Mouse (Mus musculus): ENCODE measurements around the gene Nabp1. TPM values are rescaled to one million over a fixed set of nuclear protein-coding genes. Genes with fewer than 3 reads are reported as not detected.

Nabp1 gene
- total RNA-seq (2021): 10 to 100 TPM; 18.9 to 20.1 TPM
- long read RNA-seq, experiment 1, partial matches to known transcripts: 1 of 8 reads
- long read RNA-seq, experiment 1, other reads (novel, unspliced or antisense): 1 of 8 reads
- long read RNA-seq, experiment 2, full-length matches to known transcripts: 5 of 6 reads
- long read RNA-seq, experiment 2, partial matches to known transcripts: 0 of 6 reads
- long read RNA-seq, experiment 2, other reads (novel, unspliced or antisense): 1 of 6 reads

DNA sequence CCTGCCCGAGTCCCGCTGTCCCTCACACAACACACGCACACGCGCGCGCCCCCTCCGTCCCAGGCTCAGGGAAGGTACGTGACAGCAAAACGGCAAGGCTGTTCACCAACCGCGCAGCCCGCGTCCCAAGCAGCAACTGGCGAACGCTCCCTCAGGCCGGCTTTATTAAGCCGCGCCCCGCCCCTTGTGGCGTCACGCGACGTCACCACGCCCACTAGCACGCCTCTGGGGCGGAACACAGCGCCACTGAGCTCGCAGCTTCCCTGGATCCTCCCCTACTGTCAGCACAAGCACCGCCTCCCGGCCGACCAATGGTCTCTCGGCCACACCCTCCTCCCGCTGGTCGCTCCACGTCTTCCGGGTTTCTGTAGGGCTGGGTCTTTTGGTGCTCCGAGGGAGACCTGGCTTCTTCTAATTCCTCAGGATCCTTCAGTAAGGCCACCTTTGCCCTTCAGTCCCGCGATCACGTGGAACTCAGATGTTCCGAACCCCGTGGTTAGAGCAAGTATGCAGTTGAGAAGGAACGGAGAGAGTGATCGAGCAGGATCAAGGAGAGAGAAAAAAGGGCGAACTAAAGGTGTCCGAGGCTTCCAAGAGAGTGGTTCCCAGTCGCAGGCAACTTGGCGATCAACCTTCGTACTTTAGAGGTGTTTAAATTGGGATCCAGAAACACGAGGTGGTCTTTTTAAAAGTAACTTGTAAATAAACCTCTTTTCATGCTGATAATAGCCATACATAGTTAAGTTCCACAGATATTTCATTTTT, at the start of gene Nabp1:
Nabp1 (minus strand) TSS at position 164 of the 765 bp plus-strand sequence.
- H3K27ac ChIP-seq: peak within 1 kb of the TSS; percentile 94
- TF ChIP-seq CTCF (conservative IDR thresholded peaks at IDR 0.05): peak; percentile 64
- peak within 1 kb of the TSS; percentile 96 for H3K4me3 ChIP-seq
- DNase-seq (ENCODE audit: low spot score in 2 of 2): peak; percentile 99

DNA sequence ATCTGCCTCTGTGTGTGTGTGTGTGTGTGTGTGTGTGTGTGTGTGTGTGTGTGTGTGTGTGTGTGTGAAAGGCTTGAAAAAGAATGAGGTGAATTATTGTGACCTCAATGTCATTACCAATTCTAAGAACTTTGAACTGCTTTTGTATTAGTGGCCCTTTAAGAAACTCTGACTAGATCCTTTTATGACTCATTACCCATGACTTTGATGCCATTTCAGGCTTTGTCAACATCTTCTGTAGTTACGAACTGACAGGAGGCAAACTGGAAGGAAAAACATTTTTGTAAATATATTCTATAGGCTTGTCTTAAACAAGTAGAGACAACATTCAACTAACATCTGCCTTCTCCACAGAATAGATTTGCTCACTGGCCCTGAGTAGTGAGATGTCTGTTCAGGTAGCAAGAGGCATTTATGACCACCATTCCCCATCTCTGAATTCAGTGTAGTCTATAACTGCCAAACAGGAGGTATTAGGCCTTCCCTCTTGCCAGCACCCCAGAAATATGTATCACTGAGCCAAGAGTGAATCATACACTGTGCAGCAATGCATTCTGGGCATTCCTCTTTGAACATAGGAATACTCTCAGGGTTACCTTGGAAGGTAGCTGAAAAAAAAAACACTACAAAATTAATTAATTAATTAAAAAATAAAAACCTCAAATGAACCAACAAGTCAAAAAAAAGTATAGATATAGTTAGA, 47.5 kb upstream of the Nabp1 start:
- no peak for TF ChIP-seq CTCF (conservative IDR thresholded peaks at IDR 0.05)
- no peak overlapping the region for H3K27ac ChIP-seq
- DNase-seq (ENCODE audit: low spot score in 2 of 2): no peak
- no peak overlapping the region for H3K4me3 ChIP-seq

DNA sequence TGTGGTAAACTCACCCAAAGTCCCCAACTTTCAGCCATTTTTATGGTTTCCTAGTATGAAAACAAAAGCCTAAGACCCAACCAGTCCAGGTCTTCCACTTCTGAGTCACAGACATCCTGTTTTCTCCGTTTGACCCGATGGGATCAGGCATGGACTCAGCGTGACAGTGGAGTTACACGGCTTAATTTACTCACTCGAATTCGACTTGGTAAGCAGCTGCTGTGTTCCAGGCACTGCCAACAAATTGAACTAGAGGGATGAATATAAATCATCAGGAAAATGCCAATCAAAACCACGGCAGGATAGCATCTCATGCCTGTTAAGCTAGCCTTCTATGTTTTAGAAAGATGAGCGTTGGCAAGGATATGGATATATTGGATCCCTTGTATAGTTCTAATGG, 43.4 kb upstream of the Nabp1 start:
- H3K4me3 ChIP-seq: no peak overlapping the region
- H3K27ac ChIP-seq: no peak overlapping the region
- DNase-seq (ENCODE audit: low spot score in 2 of 2): no peak
- no peak for TF ChIP-seq CTCF (conservative IDR thresholded peaks at IDR 0.05)

DNA sequence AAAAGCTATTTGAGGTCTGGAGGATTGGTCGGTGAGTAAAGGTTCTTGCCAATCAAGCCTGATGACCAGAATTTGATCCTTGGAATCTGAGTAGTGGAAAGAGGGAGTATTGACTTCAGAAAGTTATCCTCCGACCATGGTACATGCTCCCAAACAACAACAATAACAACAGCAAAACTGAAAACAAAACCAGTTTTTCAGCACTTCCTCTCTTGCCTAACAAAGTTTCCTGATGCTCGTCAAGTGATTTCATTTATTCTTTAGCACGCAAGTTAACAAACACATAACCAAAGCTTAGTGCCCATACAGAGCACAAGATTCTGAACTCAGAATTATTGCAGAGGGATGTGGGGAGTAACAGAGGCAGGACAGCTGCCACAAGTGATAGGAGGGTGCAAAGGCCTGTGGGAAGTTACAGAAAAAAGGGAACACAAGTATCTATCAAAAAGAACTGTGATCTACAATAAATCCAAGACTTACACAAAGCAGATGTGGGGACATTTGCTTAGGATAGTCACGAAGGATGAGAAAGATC, 42.1 kb upstream of the Nabp1 start:
- Histone ChIP-seq H3K4me3 (no peak overlapping the region), H3K27ac (no peak overlapping the region)
- TF ChIP-seq CTCF (conservative IDR thresholded peaks at IDR 0.05): no peak
- DNase-seq (ENCODE audit: low spot score in 2 of 2): no peak

DNA sequence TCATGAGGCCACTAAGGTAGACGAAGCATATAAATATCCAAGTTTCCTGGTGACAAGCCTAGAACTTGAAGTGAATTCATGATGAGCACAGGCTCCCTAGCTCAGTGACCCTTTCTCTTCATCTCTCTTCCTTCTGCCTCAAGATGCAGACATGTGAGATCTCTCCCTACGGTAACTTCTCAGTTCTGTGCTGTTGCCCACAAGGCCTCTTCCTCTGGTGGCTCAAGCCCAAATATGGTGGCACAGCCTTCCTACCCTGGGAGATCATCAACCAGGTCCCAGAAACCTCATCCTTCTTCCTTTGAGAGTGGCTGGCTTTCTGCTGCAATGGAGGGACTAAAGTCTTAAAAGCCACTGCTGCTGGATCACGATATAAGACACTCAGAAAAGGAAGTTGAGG, 40.9 kb upstream of the Nabp1 start:
- DNase-seq (ENCODE audit: low spot score in 2 of 2): no peak
- Histone ChIP-seq H3K4me3 (no peak overlapping the region), H3K27ac (no peak overlapping the region)
- no peak for TF ChIP-seq CTCF (conservative IDR thresholded peaks at IDR 0.05)

DNA sequence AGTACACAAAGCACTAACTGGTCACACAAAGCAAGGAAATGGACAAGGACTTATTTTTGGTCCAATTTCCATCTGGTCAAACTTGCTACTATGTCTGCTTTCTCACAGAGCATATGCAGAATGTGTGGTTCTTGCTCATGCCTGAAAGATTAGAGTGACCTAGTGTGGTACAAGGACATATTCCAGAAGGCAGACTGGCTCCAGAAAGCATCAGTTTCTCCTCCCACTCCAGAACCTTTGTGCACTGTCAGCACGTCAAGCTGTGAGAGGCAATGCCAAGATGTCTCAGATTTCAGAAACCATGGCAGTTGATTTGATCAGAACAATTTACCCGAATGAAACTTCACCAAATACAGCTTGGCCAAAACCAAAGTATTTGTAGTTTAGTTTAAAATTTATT, 37.4 kb upstream of the Nabp1 start:
- TF ChIP-seq CTCF (conservative IDR thresholded peaks at IDR 0.05): no peak
- Histone ChIP-seq H3K4me3 (no peak overlapping the region), H3K27ac (no peak overlapping the region)
- no peak for DNase-seq (ENCODE audit: low spot score in 2 of 2)

DNA sequence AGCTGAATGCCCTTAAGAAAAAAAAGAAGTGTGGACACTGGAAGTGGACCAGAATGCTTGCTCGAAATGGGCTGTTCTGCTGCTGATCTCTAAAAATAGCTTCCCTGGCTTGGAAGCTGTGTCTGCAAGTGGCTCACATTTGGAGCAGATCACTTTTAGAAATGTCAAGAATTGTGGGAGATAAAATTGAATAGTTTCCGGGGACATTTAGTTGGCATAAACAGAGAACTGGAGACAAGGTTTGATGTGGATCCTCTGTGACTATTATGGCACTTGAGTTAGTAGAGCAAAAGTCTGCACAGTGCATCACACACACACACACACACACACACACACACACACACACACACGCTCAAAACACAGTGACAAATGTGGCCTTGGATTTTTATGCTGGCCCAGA, 36.8 kb upstream of the Nabp1 start:
- H3K4me3 ChIP-seq: no peak overlapping the region
- no peak for TF ChIP-seq CTCF (conservative IDR thresholded peaks at IDR 0.05)
- H3K27ac ChIP-seq: no peak overlapping the region
- peak in 1 of 2 experiments; percentile 43 for DNase-seq (ENCODE audit: low spot score in 2 of 2)

DNA sequence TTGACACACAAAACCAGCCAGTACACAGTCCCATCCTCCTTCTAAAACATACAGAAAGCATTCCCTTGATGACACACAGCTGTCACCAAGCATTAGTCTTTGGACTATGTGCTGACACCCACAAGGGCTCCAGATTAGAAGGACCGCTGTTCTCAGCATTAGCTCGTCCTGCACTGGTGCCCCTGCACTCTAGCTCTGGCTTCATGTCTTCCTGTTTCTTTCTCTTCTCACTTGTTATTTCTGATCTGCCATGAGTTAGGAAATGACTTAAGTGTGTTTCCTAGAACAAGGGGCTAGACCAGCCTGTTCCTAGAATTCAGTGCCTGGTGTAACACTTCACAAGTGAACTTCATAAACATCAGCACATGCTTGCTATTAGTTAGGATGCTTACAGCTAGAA, 36.2 kb upstream of the Nabp1 start:
- DNase-seq (ENCODE audit: low spot score in 2 of 2): no peak
- Histone ChIP-seq H3K27ac (no peak overlapping the region), H3K4me3 (no peak overlapping the region)
- no peak for TF ChIP-seq CTCF (conservative IDR thresholded peaks at IDR 0.05)

DNA sequence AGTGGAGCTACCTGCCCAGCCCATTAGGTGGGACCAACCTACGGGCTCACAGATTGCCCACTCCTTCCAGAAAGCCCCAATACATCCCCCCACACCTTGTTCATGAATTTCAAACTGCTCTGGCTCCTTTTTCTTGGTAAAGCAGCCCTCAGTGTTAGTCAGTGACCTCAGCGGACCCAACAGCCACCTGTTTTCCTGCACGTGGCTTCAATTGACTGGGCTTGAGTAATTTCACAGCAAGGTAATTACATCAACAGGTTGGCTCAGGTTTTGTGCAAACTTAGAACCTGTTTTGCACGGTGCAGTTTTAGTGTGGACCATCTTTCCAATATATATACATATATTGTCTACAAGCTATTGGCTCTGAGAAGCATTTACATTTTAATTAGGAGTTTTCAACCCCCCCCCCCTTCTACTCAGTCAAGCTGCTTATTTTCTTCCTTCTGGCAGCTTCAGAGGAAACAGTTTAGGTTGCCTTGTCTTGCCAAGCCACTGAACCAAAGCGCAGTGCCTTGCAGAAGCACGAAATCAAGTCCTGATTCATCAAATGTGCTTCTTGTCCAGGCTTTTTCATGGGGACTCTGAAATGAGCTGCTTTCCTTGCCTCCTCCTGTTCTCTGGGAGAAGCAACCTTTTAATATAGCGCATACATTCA, 35.0 kb upstream of the Nabp1 start:
- TF ChIP-seq CTCF (conservative IDR thresholded peaks at IDR 0.05): no peak
- Histone ChIP-seq H3K4me3 (no peak overlapping the region), H3K27ac (no peak overlapping the region)
- DNase-seq (ENCODE audit: low spot score in 2 of 2): no peak

DNA sequence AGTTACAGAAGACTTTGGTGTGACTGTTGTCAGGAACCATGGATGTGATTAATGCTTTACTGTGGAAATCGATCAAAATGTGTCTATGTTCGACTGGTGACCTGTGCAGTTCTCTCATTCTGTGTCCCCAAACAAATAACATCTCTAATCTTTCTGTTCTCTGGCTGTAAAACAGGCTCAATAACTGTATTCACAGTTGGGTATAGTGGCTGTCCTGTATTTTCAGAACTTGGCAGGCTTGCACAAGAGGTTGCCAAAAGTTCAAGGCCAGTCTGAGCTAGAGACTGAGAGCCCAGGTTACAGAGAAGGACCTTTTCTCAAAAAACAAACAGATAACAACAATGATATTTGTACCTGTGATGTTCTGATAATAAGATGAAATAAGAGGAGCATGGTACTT, 34.1 kb upstream of the Nabp1 start:
- H3K4me3 ChIP-seq: no peak overlapping the region
- no peak for TF ChIP-seq CTCF (conservative IDR thresholded peaks at IDR 0.05)
- no peak for DNase-seq (ENCODE audit: low spot score in 2 of 2)
- H3K27ac ChIP-seq: no peak overlapping the region

DNA sequence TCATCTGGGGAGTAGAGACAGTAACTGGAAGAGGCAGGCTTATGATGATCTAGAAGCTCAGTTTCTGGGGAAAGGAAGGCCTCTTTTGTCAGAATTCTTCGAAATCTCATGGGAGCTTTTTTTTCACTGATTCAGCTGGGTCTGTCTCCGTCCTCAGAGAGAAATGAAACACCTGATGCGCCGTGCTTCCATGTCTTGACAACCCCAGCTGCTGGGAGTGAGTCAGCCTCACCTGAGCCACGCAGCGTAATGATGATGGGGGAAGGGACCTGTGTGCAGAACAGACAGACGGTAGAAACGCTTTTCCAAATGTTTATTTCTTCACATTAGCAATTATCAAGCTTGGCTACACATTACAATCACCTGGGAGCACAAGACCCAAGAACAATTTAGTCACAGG, 31.6 kb upstream of the Nabp1 start:
- no peak for TF ChIP-seq CTCF (conservative IDR thresholded peaks at IDR 0.05)
- H3K4me3 ChIP-seq: no peak overlapping the region

DNA sequence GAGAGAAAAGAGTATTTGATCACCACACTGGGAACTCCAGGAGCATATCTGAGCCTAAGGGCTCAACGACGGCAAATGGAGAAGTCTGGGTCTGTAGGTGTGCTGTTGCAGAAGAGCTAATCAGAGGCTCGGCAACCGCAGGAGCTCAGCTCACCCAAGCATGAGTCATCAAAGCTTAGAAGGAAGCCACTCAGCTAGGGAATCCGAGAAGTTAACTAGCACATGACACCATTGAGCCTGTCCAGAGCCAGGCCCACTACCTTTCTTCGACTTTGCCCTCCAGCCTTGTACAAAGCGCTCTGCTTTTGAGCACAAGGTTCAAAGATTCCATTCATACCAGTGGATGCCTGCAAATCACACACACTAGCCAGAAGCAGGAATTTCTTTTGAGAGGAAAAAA, 30.9 kb upstream of the Nabp1 start:
- Histone ChIP-seq H3K4me3 (no peak overlapping the region), H3K27ac (no peak overlapping the region)
- TF ChIP-seq CTCF (conservative IDR thresholded peaks at IDR 0.05): no peak
- no peak for DNase-seq (ENCODE audit: low spot score in 2 of 2)

More for the DNA sequence above, 31.6 kb upstream of the Nabp1 start:
- H3K27ac ChIP-seq: no peak overlapping the region
- DNase-seq (ENCODE audit: low spot score in 2 of 2): no peak

DNA sequence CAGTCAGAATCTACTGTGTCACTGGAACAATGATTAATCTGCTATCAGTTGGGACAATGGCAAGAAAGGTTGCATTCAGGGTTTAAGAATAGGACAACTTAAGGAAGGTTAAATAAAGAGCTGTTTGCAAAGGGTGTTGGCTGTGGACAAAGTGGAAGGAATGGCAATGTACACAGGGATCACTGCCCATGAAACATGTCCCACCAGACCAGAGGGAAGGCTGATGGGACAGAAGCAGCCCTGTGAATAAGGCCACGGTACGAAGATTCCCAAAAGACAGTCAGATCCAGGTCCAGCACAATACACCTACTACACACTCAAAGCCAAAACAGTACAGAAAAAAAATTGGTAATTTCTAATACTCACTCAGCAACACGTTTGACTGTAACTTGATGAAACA, 30.3 kb upstream of the Nabp1 start:
- Histone ChIP-seq H3K4me3 (no peak overlapping the region), H3K27ac (no peak overlapping the region)
- DNase-seq (ENCODE audit: low spot score in 2 of 2): no peak
- TF ChIP-seq CTCF (conservative IDR thresholded peaks at IDR 0.05): no peak

All from layer of hippocampus, adult 2 months (tissue).